Mouse (Mus musculus) gastrocnemius, postnatal 25 days (tissue): ENCODE results near the gene Stk33. TPM values are rescaled to one million over a fixed set of nuclear protein-coding genes. Genes with fewer than 3 reads are reported as not detected.

Experiments
- DNase-seq: peaks from one replicate; pipeline ENCODE4 v3.0.0; 2022
- total RNA-seq, 2 experiments: library from RNA; stranded (reverse); gene quantifications; 1 replicate in 1 of 2; 2 replicates in 1 of 2; pipeline ENCODE4 v1.2.3; 2021

Gene Stk33
- total RNA-seq, 2 experiments from 2014 or later, result not detected

DNA sequence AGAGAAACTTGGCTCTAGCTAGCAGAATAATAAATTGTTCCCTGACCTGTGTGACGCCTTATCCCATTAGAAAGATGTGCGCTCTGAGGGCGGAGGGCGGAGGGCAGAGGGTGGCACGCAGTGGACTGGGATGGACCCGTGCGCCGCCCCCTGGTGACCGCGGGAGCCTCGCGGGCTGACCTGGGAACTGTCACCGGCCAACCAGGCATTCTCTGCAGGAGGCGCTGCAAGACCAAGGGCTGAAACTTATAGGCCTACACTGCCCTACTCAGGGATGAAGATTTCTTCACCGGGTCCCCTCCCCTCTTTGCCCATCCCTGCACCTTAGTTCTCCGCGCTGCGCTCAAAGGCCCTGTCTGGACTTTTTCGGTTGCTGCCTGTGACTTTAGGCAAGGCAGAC lies 197.6 kb downstream of the Stk33 start:
- DNase-seq, result no peak

DNA sequence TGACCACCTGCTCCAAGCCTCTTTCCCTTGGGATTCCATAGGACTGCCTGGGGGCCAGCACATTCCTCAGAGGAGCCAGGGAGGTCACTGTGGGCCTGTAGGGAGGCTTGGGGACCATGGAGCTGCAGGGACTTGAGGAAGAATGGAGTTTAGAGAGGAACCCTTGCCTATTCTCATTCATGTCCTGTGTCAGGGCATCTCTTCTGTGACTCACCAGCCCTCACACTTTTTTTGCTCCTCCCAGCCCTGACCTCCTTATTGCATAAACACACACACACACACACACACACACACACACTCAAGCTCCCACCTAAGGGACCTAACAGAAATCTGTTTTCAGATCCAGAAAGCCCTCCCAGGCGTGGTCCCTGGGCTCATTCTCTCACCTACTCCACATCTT lies 199.5 kb downstream of the Stk33 start:
- DNase-seq, result no peak

DNA sequence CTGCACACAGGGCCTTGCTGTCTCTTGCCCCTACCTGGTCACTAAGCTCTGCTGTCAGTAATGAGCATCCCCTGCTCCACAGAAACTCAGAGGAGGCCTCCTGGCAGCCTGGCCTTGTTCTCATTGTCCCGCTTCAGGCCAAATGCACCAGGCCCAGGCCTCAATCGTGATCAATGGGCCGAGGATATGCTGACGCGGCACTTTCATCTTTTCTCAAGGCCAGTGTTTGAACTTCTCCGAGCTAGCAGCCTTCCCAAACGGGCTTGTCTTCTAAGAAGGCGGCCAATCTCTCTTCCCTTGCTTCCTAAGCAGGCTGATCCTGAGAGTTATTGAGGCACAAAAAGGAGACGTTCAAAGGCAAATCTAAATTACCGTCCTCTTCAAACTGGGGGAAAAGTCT lies 200.2 kb downstream of the Stk33 start:
- no peak for DNase-seq

DNA sequence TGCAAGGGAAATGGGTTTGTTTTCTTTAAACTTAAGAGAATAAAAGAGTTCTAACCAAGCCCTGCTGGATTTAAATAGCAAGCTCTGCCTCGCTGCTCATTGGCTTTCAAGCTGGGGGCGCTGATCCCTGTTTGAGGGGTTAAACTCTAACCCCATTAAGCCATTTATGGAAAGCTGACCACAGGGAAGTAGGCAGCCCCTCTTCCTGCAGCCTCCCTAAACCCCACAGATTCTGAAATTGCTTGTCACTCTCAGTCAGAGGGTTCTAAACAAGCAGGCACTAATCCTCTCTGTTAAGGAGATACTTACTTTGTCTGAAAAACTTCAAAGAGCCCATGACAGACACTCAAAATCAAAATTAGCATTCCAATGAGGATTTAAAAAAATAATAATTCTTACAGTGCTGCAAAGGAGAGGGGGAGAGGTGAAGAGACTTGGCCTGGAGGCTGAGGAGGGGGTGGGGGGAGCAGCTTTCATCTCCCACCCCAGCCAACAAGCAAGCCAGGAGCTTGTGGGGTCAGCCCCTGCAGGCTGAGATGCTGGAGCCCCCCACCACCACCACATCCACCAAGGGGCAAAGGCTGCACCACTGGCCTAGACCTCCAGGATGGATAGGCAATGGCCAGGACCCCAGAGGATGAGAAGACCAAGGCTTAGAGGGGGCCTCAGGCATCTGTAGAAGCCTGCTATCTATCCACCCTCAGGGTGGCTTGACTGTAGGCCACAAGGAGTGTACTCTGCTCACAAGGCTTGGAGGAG lies 203.8 kb downstream of the Stk33 start:
- no peak for DNase-seq

DNA sequence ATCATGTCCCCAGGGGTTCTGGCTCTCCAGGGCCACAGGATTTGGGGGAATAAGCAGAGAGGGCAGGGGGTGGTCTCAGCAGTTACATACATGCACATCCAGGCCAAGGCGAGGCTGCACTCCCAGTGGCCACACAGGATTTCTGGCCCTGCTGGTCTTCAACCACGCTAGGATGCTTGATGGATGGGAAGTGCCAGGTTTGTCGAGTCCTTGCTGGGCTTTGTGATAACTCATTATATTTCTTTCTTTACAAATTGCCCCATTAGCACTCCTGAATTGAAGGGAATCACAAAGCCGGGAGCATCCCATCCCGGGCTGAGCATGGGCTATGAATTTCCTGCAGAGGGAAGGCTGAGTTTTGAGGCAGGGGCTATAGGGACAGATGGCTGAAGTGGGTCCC lies 204.4 kb downstream of the Stk33 start:
- no peak for DNase-seq

DNA sequence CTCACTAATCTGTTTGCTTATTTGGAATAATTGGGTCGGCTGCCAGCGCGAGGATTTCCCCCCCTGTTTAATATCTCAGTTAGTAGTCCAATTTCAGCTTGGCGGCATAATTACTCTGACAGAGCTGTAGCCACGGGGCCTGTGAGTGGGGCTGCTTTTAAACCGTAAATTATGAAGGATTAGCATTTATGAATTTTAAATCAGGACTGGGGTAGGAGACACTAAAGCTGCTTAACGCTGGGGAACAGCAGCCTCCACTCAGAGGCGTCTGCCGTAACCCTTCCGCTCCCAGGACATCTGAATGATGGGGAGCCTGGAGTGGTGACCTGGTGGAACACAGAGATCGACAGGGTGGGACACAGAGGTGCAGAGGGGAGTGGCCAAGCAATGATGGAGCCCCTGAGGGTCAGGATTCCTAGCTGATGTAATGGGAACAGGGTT lies 207.0 kb downstream of the Stk33 start:
- no peak for DNase-seq

DNA sequence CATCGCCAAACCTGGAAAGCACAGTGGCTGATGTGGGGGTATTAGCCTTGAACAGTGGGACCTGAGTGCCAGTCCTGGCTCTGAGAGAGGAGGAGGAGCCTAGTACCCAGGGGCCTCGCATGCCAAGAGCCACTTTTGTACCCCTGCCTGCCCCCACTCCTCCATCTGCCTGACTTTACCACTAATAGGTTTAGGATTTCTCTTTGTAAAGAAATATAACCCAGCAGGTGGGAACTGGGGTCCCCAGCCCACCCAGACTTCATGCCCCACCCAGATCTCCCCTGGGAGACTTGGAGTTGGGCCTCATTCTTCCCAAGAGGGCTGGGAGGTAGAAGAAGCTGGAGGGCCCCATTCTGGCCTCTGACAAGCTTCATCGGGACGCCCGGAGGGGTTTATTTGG lies 207.6 kb downstream of the Stk33 start:
- DNase-seq, result no peak

DNA sequence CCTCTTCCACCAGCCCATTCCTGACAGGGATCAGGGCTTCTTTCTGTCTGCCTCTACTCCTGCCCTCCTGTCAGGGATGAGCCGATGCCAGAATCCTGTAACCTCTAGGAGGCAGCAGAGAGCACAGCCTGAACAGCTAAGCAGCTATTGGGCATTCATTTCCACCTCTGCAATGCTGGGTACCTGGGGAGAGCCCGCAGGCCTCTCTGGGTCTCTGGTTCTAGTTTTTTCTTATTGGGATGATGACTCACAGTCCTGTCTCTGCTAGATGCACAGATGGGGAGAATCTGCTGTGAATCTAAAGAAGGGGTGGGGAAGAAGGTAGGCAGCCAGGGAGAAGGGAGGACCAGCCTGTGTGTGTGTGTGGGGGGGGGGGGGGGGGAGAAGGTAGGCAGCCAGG lies 208.1 kb downstream of the Stk33 start:
- no peak for DNase-seq

Other genes with a start within 250 kb of the Stk33 start
- gene Trim66, start 69.1 kb upstream of the Stk33 start, total RNA-seq, result under 1 TPM; 0.13 TPM
- gene Rpl27a, start 80.1 kb upstream of the Stk33 start, total RNA-seq, result 10 to 100 TPM; 58.5 to 72.2 TPM